Mouse (Mus musculus) heart, embryonic 14.5 days (tissue): ENCODE data around the gene Retreg3. TPM values are rescaled to one million over a fixed set of nuclear protein-coding genes. Genes with fewer than 3 reads are reported as not detected.

Source experiments
- ATAC-seq: fragments of 200-750 bp; cut with Nextera tagmentation; 2 replicates; pipeline ENCODE4 v1.8.0; 2017; ENCODE audit warnings: low read depth, moderate TSS enrichment; ENCODE audit not compliant: insufficient number of reproducible peaks, insufficient read depth, low FRiP score
- H3K27ac ChIP-seq, 2 experiments: fragments of 200-500 bp in 1 of 2; fragments of 300-500 bp in 1 of 2; sonication (generic) in 1 of 2; replicated peaks in 1 of 2; 2 replicates each; pipeline ENCODE4 v1.5.1; 2012 to 2014; ENCODE audit warnings: low read depth in 2 of 2, low read length in 2 of 2, control low read depth in 1 of 2, mild to moderate bottlenecking in 1 of 2, mixed read lengths in 1 of 2; ENCODE audit not compliant: control insufficient read depth in 1 of 2, insufficient read depth in 1 of 2
- H3K27me3 ChIP-seq: fragments of 300-500 bp; sonication (generic); 2 replicates; pipeline ENCODE4 v1.6.1; 2014; ENCODE audit warnings: mild to moderate bottlenecking, low read length, control low read depth; ENCODE audit not compliant: control insufficient read depth, insufficient read depth
- H3K36me3 ChIP-seq: fragments of 300-500 bp; sonication (generic); 2 replicates; pipeline ENCODE4 v1.6.1; 2014; ENCODE audit warnings: mild to moderate bottlenecking, control low read depth, low read length, mixed read lengths; ENCODE audit not compliant: control insufficient read depth, insufficient read depth
- H3K4me1 ChIP-seq, 2 experiments: fragments of 200-500 bp in 1 of 2; fragments of 300-500 bp in 1 of 2; sonication (generic) in 1 of 2; 2 replicates each; pipeline ENCODE4 v1.6.1; 2012 to 2014; ENCODE audit warnings: low read length in 2 of 2, control low read depth in 1 of 2, mixed read lengths in 1 of 2; ENCODE audit not compliant: control insufficient read depth in 2 of 2, insufficient read depth in 2 of 2
- H3K4me2 ChIP-seq: fragments of 300-500 bp; sonication (generic); 2 replicates; pipeline ENCODE4 v1.6.1; 2014; ENCODE audit warnings: mild to moderate bottlenecking, low read length
- H3K4me3 ChIP-seq, 2 experiments: fragments of 200-500 bp in 1 of 2; fragments of 300-500 bp in 1 of 2; sonication (generic) in 1 of 2; 2 replicates each; pipeline ENCODE4 v1.5.1; 2012 to 2014; ENCODE audit warnings: low read length in 2 of 2, mild to moderate bottlenecking in 2 of 2, control low read depth in 1 of 2, low read depth in 1 of 2, moderate library complexity in 1 of 2; ENCODE audit not compliant: control insufficient read depth in 1 of 2, insufficient read depth in 1 of 2
- H3K9ac ChIP-seq: fragments of 300-500 bp; sonication (generic); 2 replicates; pipeline ENCODE4 v1.6.1; 2014; ENCODE audit warnings: mild to moderate bottlenecking, low read length
- H3K9me3 ChIP-seq: fragments of 300-500 bp; sonication (generic); 2 replicates; pipeline ENCODE4 v1.6.1; 2016; ENCODE audit warnings: low read length, control low read depth; ENCODE audit not compliant: control insufficient read depth
- WGBS: fragments of 180-500 bp; shearing (Covaris S2); extraction: QIAGEN DNeasy Blood & Tissue Kit; methylation state at CpG from one replicate; pipeline ENCODE4 v1.1.7; 2014; 5-methylcytosine and 5-hydroxymethylcytosine counted together
- polyA plus RNA-seq: library from polyadenylated mRNA; unstranded; fragments of >200 nt; fragmentation: Nextera tagmentation; extraction: Ambion mirVana; gene quantifications from 2 replicates; pipeline ENCODE4 v1.2.1, GENCODE M21; 2014

The Retreg3 gene
- polyA plus RNA-seq, 1 experiment from 2014 or later = 8.0 TPM

- H3K9me3 ChIP-seq = no peaks in the 10 kb centered on the region
- no peaks in the 10 kb centered on the region for H3K27me3 ChIP-seq
- no peaks in the 10 kb centered on the region for H3K36me3 ChIP-seq
- ATAC-seq = no peak
- WGBS = 25% methylated on average over 18 of the region's 19 CpGs
- peak overlapping the region; percentile 65 for H3K4me2 ChIP-seq
- H3K27ac ChIP-seq = no peak overlapping the region
- peak overlapping the region; percentile 54; the same call in 1 of the 2 replicates for H3K9ac ChIP-seq
- H3K4me3 ChIP-seq = peak overlapping the region; percentile 7 to 32
- peaks cover 13 to 20% of the 10 kb centered on the region in 2 experiments for H3K4me1 ChIP-seq
These were observed 23.9 kb upstream of the Retreg3 start for GRCm38 (mm10) chr11:101143338-101144225.

DNA sequence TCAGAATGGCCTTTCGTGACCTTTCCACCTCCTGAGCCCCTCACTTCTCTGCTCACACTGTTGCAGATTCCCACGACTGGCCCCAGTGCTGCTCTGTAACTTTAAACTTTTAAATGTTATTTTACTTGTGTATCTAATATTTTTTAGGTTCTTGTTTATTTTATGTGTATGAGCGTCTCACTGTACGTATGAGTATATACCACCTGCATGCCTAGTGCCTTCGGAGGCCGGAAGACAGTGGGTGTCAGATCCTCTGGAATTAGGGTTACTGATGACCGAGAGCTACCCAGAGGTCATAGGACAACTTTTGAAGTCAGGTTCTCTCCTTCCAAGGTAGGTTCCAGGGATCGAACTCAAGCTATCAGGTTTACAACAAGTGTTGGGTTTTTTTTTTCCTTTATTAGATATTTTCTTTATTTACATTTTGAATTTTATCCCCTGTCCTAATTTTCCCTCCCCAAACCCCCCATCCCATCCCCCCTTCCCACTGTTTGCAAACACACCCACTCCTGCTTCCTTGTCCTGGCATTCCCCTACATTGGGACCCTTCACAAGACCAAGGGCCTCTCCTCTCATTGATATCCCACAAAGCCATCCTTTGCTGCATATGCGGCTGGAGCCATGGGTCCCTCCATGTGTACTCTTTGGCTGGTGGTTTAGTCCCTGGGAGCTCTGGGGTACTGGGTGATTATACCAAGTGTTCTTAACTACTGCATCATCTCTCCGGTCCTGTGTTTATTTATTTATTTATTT is 22.7 kb upstream of the Retreg3 start:
- Histone ChIP-seq H3K27me3 (no peaks in the 10 kb centered on the region), H3K9me3 (no peaks in the 10 kb centered on the region), H3K4me1 (peaks cover 14 to 23% of the 10 kb centered on the region in 2 experiments), H3K27ac (no peak overlapping the region), H3K4me2 (no peak overlapping the region), H3K36me3 (no peaks in the 10 kb centered on the region), H3K4me3 (no peak overlapping the region), H3K9ac (no peak overlapping the region)
- WGBS = 84% methylated on average over 10 of the region's 10 CpGs
- no peak for ATAC-seq

GRCm38 (mm10) chr11:101141088-101141487 is 21.4 kb upstream of the Retreg3 start:
- H3K9me3 ChIP-seq = no peaks in the 10 kb centered on the region
- WGBS = 77% methylated on average over 8 of the region's 8 CpGs
- no peak for ATAC-seq
- H3K27ac ChIP-seq = peak overlapping the region; percentile 70 to 84
- H3K4me3 ChIP-seq = no peak overlapping the region
- H3K4me1 ChIP-seq = peaks cover 14 to 23% of the 10 kb centered on the region in 2 experiments
- no peaks in the 10 kb centered on the region for H3K36me3 ChIP-seq
- H3K27me3 ChIP-seq = no peaks in the 10 kb centered on the region
- H3K4me2 ChIP-seq = no peak overlapping the region
- 0 out of 2 replicates have a peak overlapping the region, but pooled peaks have one; percentile 65 for H3K9ac ChIP-seq

DNA sequence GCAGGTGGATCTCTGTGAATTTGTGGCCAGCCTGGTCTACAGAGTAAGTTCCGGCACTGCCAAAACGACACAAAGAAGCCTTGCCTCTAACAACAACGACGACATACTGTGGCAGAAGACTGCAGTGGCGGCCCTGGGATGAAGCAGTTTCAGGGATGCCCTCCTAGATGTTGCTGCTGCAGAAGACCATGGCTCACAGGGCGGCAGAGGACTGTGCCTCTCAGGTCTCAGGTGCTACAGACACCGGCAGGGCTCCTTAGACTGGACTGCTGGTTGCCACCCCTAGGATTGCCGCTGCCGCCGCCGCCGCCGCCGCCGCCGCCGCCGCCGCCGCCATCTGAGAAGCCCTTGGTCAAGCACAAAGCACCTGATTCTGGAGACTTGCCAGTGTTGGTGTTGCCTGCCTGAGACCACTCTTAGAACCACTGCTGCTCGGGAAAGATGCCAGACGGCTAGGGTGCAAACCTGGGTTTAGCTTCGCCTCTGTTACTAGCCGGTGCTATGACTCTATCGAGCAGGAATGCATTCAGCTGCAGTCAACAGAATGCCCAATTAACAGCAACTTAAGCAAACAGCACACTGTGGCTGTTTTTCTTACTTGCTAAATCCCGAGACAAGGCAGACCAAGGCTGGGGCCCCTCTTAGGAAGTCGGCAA is 20.6 kb upstream of the Retreg3 start:
- no peaks in the 10 kb centered on the region for H3K27me3 ChIP-seq
- H3K4me3 ChIP-seq = peak overlapping the region; percentile 32 to 39
- H3K4me2 ChIP-seq = peak overlapping the region; percentile 61
- H3K4me1 ChIP-seq = peaks cover 14 to 23% of the 10 kb centered on the region in 2 experiments
- H3K9ac ChIP-seq = peak overlapping the region; percentile 65
- WGBS = 20% methylated on average over 27 of the region's 27 CpGs
- ATAC-seq = peak; percentile 71; the same call in 1 of the 2 replicates
- H3K9me3 ChIP-seq = no peaks in the 10 kb centered on the region
- H3K27ac ChIP-seq = peak overlapping the region; percentile 83 to 84
- no peaks in the 10 kb centered on the region for H3K36me3 ChIP-seq

DNA sequence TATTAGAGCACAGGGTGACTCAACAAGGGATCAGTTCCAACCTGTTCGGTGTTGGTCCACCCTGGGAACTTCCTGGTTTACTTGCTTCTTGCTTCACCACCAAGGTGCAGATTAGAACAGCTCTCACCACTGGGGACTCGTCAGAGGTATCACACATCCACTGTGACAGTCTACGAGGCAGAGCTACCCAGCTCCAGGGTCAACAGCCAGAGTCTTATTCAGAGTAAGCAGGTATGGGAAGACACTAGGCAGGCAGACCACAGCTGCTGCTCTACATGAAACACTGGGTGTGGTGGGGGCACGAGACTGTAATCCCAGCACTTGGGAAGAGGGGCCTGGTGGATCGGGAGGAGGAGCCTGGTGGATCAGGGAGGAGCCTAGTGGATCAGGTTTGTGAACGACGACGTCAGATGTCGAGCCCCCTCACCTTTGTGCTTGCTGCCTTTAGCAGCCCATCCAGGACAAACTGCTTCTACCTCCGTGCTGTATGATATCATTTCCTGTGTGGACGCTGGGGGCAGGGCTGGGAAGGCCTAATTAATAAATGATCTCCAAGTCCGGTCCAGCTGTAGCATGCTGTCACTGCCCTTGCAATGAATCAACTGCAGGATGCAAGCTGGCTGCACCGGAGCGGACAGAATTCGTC is 19.0 kb upstream of the Retreg3 start:
- peaks cover 17 to 21% of the 10 kb centered on the region in 2 experiments for H3K4me1 ChIP-seq
- H3K4me2 ChIP-seq = peak overlapping the region; percentile 34
- H3K9ac ChIP-seq = peak overlapping the region; percentile 31; the same call in 1 of the 2 replicates
- 0 out of 2 replicates have a peak, but pooled peaks have one; percentile 27 for ATAC-seq
- no peak overlapping the region for H3K27ac ChIP-seq
- WGBS = 36% methylated on average over 15 of the region's 15 CpGs
- H3K27me3 ChIP-seq = no peaks in the 10 kb centered on the region
- H3K36me3 ChIP-seq = no peaks in the 10 kb centered on the region
- no peak overlapping the region for H3K4me3 ChIP-seq
- no peaks in the 10 kb centered on the region for H3K9me3 ChIP-seq

DNA sequence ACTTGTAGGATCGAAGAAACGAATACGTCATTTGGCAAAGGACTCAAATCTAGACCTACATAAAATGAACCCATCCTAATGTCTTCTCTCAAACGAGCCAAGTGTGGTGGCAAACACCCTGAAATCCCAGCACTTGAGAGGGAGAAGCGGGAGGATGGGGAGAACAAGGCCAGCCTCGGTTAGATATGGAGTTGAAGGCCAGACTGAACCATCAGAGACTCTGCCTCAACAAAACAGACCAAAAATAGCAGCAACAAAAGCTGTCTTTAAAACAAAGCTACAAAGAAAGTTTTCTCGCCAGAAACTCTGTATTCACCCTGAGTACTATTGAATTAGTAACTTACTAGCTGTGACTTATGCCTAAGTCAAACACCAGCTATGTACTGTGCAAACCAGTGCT is 17.3 kb upstream of the Retreg3 start:
- ATAC-seq = no peak
- WGBS = 70% methylated on average over 7 of the region's 7 CpGs
- H3K9ac ChIP-seq = no peak overlapping the region

More for the DNA sequence above, 17.3 kb upstream of the Retreg3 start:
- Histone ChIP-seq H3K4me1 (peaks cover 17 to 19% of the 10 kb centered on the region in 2 experiments), H3K36me3 (no peaks in the 10 kb centered on the region), H3K4me3 (no peak overlapping the region), H3K27me3 (no peaks in the 10 kb centered on the region), H3K27ac (no peak overlapping the region), H3K9me3 (no peaks in the 10 kb centered on the region), H3K4me2 (no peak overlapping the region)
